Mouse (Mus musculus) heart, embryonic 16.5 days (tissue): ENCODE data around the gene Rims3. TPM values are rescaled to one million over a fixed set of nuclear protein-coding genes. Genes with fewer than 3 reads are reported as not detected.

ENCODE experiments used
- ATAC-seq: fragments of 200-750 bp; cut with Nextera tagmentation; replicated peaks from 2 replicates; pipeline ENCODE4 v1.8.0; 2017; ENCODE audit warnings: moderate number of reproducible peaks; ENCODE audit not compliant: insufficient read depth, low FRiP score; ENCODE audit errors: extremely low read depth
- H3K27ac ChIP-seq: fragments of 300-500 bp; sonication (generic); 2 replicates; pipeline ENCODE4 v1.5.1; 2014; ENCODE audit warnings: mild to moderate bottlenecking, low read length, control low read depth, moderate library complexity
- H3K27me3 ChIP-seq: fragments of 300-500 bp; sonication (generic); 2 replicates; pipeline ENCODE4 v1.6.1; 2014; ENCODE audit warnings: low read length, mixed read lengths; ENCODE audit not compliant: control insufficient read depth, insufficient read depth
- H3K36me3 ChIP-seq: fragments of 300-500 bp; sonication (generic); 2 replicates; pipeline ENCODE4 v1.6.1; 2014; ENCODE audit not compliant: control insufficient read depth, insufficient read depth
- H3K4me1 ChIP-seq: fragments of 300-500 bp; sonication (generic); 2 replicates; pipeline ENCODE4 v1.6.1; 2014; ENCODE audit warnings: low read length, mixed read lengths; ENCODE audit not compliant: control insufficient read depth, insufficient read depth
- H3K4me2 ChIP-seq: fragments of 300-500 bp; sonication (generic); 2 replicates; pipeline ENCODE4 v1.6.1; 2014; ENCODE audit warnings: low read depth, mild to moderate bottlenecking, control low read depth, low read length
- H3K4me3 ChIP-seq: fragments of 300-500 bp; sonication (generic); 2 replicates; pipeline ENCODE4 v1.5.1; 2014; ENCODE audit warnings: mild to moderate bottlenecking, control low read depth, low read length
- H3K9ac ChIP-seq: fragments of 300-500 bp; sonication (generic); 2 replicates; pipeline ENCODE4 v1.6.1; 2014; ENCODE audit warnings: low read length, control low read depth
- H3K9me3 ChIP-seq: fragments of 300-500 bp; sonication (generic); replicated peaks from 2 replicates; pipeline ENCODE4 v1.6.1; 2016; ENCODE audit warnings: low read length; ENCODE audit not compliant: control insufficient read depth
- WGBS: fragments of 180-500 bp; shearing (Covaris S2); extraction: QIAGEN DNeasy Blood & Tissue Kit; methylation state at CpG from one replicate; pipeline ENCODE4 v1.1.7; 2014; 5-methylcytosine and 5-hydroxymethylcytosine counted together
- polyA plus RNA-seq: library from polyadenylated mRNA; unstranded; fragments of >200 nt; fragmentation: Nextera tagmentation; extraction: Ambion mirVana; gene quantifications from 2 replicates; pipeline ENCODE4 v1.2.1, GENCODE M21; 2015

The Rims3 gene
- 0.12 and 0.18 TPM in 2 replicates for polyA plus RNA-seq

- Histone ChIP-seq H3K4me2 (peak within 1 kb of the TSS; percentile 94), H3K9me3 (peaks cover 5% of the 10 kb centered on the region; the same call in 1 of the 2 replicates), H3K4me3 (peak within 1 kb of the TSS; percentile 62), H3K36me3 (no peaks in the 10 kb centered on the region), H3K27me3 (peaks cover 36% of the 10 kb centered on the region), H3K4me1 (peaks cover 1% of the 10 kb centered on the region; the same call in 1 of the 2 replicates), H3K27ac (no peak within 1 kb of the TSS), H3K9ac (peak within 1 kb of the TSS; percentile 65)
- WGBS = 2% methylated on average over 43 of the region's 68 CpGs
- ATAC-seq = peak; percentile 46
Measured at GRCm38 (mm10) chr4:120854588-120855319, at the start of gene Rims3. Rims3 (plus strand) TSS chr4:120854816.

- Histone ChIP-seq H3K4me2 (0 out of 2 replicates have a peak overlapping the region, but pooled peaks have one; percentile 0), H3K36me3 (peaks cover 5% of the 10 kb centered on the region), H3K4me1 (peaks cover 36% of the 10 kb centered on the region), H3K9me3 (no peaks in the 10 kb centered on the region), H3K27me3 (no peaks in the 10 kb centered on the region), H3K27ac (no peak overlapping the region), H3K4me3 (no peak overlapping the region), H3K9ac (no peak overlapping the region)
- no peak for ATAC-seq
Measured at GRCm38 (mm10) chr4:120805816-120806215, 48.8 kb upstream of the Rims3 start.

- no peaks in the 10 kb centered on the region for H3K36me3 ChIP-seq
- 14% methylated on average over 1 of the region's 1 CpGs for WGBS
- no peaks in the 10 kb centered on the region for H3K9me3 ChIP-seq
- peak overlapping the region; percentile 75 for H3K4me3 ChIP-seq
- H3K27ac ChIP-seq = peak overlapping the region; percentile 97
- no peaks in the 10 kb centered on the region for H3K27me3 ChIP-seq
- ATAC-seq = no peak
- H3K4me1 ChIP-seq = peaks cover 41% of the 10 kb centered on the region
- H3K4me2 ChIP-seq = peak overlapping the region; percentile 66
- peak overlapping the region; percentile 87 for H3K9ac ChIP-seq
Measured at GRCm38 (mm10) chr4:120813762-120814161, 40.9 kb upstream of the Rims3 start.

GRCm38 (mm10) chr4:120814171-120814570 lies 40.4 kb upstream of the Rims3 start:
- WGBS = 10% methylated on average over 4 of the region's 4 CpGs
- Histone ChIP-seq H3K27me3 (no peaks in the 10 kb centered on the region), H3K4me1 (peaks cover 43% of the 10 kb centered on the region), H3K4me3 (peak overlapping the region; percentile 75), H3K27ac (peak overlapping the region; percentile 97), H3K9ac (peak overlapping the region; percentile 87), H3K9me3 (no peaks in the 10 kb centered on the region), H3K4me2 (peak overlapping the region; percentile 66), H3K36me3 (no peaks in the 10 kb centered on the region)
- ATAC-seq = no peak

GRCm38 (mm10) chr4:120815163-120815562 lies 39.5 kb upstream of the Rims3 start:
- Histone ChIP-seq H3K9me3 (no peaks in the 10 kb centered on the region), H3K27me3 (no peaks in the 10 kb centered on the region), H3K4me3 (peak overlapping the region; percentile 75), H3K4me2 (peak overlapping the region; percentile 66), H3K36me3 (no peaks in the 10 kb centered on the region), H3K4me1 (peaks cover 40% of the 10 kb centered on the region), H3K9ac (peak overlapping the region; percentile 87), H3K27ac (peak overlapping the region; percentile 97)
- ATAC-seq = no peak
- WGBS = 4% methylated on average over 4 of the region's 4 CpGs

- peak overlapping the region; percentile 66 for H3K4me2 ChIP-seq
- 5% methylated on average over 10 of the region's 10 CpGs for WGBS
- H3K9ac ChIP-seq = peak overlapping the region; percentile 87
- peaks cover 38% of the 10 kb centered on the region for H3K4me1 ChIP-seq
- H3K27me3 ChIP-seq = no peaks in the 10 kb centered on the region
- H3K4me3 ChIP-seq = peak overlapping the region; percentile 75
- ATAC-seq = peak; percentile 94
- H3K27ac ChIP-seq = peak overlapping the region; percentile 97
- no peaks in the 10 kb centered on the region for H3K9me3 ChIP-seq
- H3K36me3 ChIP-seq = no peaks in the 10 kb centered on the region
Measured at GRCm38 (mm10) chr4:120815622-120816334, 38.8 kb upstream of the Rims3 start.

- H3K9ac ChIP-seq = peak overlapping the region; percentile 44; the same call in 1 of the 2 replicates
- no peaks in the 10 kb centered on the region for H3K9me3 ChIP-seq
- H3K27me3 ChIP-seq = no peaks in the 10 kb centered on the region
- ATAC-seq = no peak
- H3K36me3 ChIP-seq = no peaks in the 10 kb centered on the region
- H3K27ac ChIP-seq = peak overlapping the region; percentile 57
- H3K4me2 ChIP-seq = peak overlapping the region; percentile 66
- 15% methylated on average over 3 of the region's 3 CpGs for WGBS
- peaks cover 37% of the 10 kb centered on the region for H3K4me1 ChIP-seq
- no peak overlapping the region for H3K4me3 ChIP-seq
Measured at GRCm38 (mm10) chr4:120817002-120817774, 37.4 kb upstream of the Rims3 start.

GRCm38 (mm10) chr4:120817951-120818350 lies 36.7 kb upstream of the Rims3 start:
- Histone ChIP-seq H3K4me1 (peaks cover 38% of the 10 kb centered on the region), H3K9me3 (no peaks in the 10 kb centered on the region), H3K4me3 (no peak overlapping the region), H3K27ac (peak overlapping the region; percentile 73), H3K36me3 (no peaks in the 10 kb centered on the region), H3K9ac (no peak overlapping the region), H3K4me2 (no peak overlapping the region), H3K27me3 (no peaks in the 10 kb centered on the region)
- WGBS = 41% methylated on average over 2 of the region's 2 CpGs
- no peak for ATAC-seq
